Mouse (Mus musculus) bone marrow macrophage, adult 2 months (primary cell): ENCODE measurements around the gene Itga8.

Experiments used
- CTCF ChIP-seq: IDR thresholded peaks from 2 replicates; pipeline ENCODE4 v1.5.1; 2012; ENCODE audit warnings: low read depth, mild to moderate bottlenecking, low read length, moderate library complexity
- POLR2A ChIP-seq: IDR thresholded peaks from 2 replicates; pipeline ENCODE4 v1.6.1; 2012; ENCODE audit warnings: mild to moderate bottlenecking, low read depth, low read length, borderline replicate concordance

GRCm38 (mm10) chr2:12325868-12326267 is 24.1 kb upstream of the Itga8 start:
- TF ChIP-seq POLR2A: no peak
- TF ChIP-seq CTCF: no peak
